ENCODE assay signal across 11 mouse cellular contexts in the genomic region with DNA sequence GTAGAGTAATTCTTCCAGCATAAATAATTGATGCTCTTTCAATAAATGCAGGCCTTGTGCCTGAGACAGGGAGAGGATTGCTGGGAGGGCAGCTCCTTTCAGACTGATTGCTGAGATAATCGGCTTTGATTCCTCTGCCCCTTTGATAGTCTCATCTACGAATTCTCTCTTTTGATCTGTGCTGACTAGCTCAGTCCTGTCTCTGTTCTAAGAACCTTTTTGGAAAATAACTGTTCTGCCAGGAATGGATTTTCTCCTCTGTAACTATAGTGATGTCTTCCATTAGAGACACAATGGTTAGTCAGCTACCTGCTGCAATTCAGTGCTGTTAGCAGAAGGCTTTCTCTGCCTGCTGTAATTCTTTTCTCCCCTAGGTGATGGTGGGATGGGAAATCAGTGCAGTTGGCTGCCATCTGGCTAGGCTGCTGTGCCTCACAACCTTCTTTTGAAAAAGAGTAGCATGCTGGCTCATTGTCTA.
A peak's percentile ranks its signal among the peaks of the same experiment; 100 is the strongest.
DNase-seq lines count a peak whose midpoint lies in the region; ATAC-seq and TF ChIP-seq lines count a peak whose summit lies in the region.
"Had no signal": no experiment of that assay in that cellular context is flagged by ENCODE, and none has a peak within 500 bp of the region (broad histone marks: within the 10 kb centered on the region; RNA-seq: fewer than 3 reads in every experiment).

No protein-coding gene starts in this region.

- no peak for DNase-seq in heart, adult 18-20 months
- DNase-seq in brain, embryonic 18.5 days (ENCODE audit: low read depth, low spot score), result peak; percentile 40
- DNase-seq in forebrain, postnatal 0 days, result peak; percentile 61
- DNase-seq in kidney, postnatal 4 days, result no peak
- DNase-seq: cerebellum, adult 9-11 months; lung, adult 2 months had no signal

- peak; percentile 49; the same call in 1 of the 2 replicates for TF ChIP-seq CTCF in forebrain, postnatal 0 days (IDR thresholded peaks at IDR 0.05; ENCODE audit: low read depth)

- peak overlapping the region; percentile 23 for H3K4me2 ChIP-seq in heart, embryonic 14.5 days (ENCODE audit: low read length)
- H3K4me2 ChIP-seq in forebrain, postnatal 0 days (ENCODE audit: low read depth), result no peak overlapping the region
- peak overlapping the region; percentile 7; the same call in 1 of the 2 replicates for H3K4me2 ChIP-seq in midbrain, embryonic 15.5 days

- ATAC-seq in heart, embryonic 14.5 days (ENCODE audit: insufficient number of reproducible peaks, insufficient read depth, low FRiP score, low read depth), result no peak
- peak; percentile 80 for ATAC-seq in forebrain, postnatal 0 days
- peak; percentile 92 for ATAC-seq in midbrain, embryonic 15.5 days (replicated peaks)
- ATAC-seq in granulocyte monocyte progenitor cell, adult 5-6 weeks (replicated peaks; ENCODE audit: poor library complexity, severe bottlenecking), result no peak
- ATAC-seq in erythroblast, adult 5-6 weeks (replicated peaks; ENCODE audit: low FRiP score, poor library complexity, severe bottlenecking), result no peak
- ATAC-seq: activated CD4-positive, CD25-positive, alpha-beta regulatory T cell, adult 4 months had no signal

- no peaks in the 10 kb centered on the region for H3K27me3 ChIP-seq in heart, embryonic 14.5 days (ENCODE audit: control insufficient read depth, insufficient read depth, low read length)
- no peaks in the 10 kb centered on the region for H3K27me3 ChIP-seq in forebrain, postnatal 0 days (ENCODE audit: insufficient read depth, low read length)
- H3K27me3 ChIP-seq in midbrain, embryonic 15.5 days (replicated peaks), result 0 out of 2 replicates have a peak, but pooled peaks cover 3% of the 10 kb centered on the region

- H3K4me3 ChIP-seq in heart, embryonic 14.5 days (ENCODE audit: control insufficient read depth in 1 of 2, insufficient read depth in 1 of 2, low read depth in 1 of 2, low read length in 2 of 2), result no peak overlapping the region
- H3K4me3 ChIP-seq in forebrain, postnatal 0 days (ENCODE audit: low read depth, low read length), result no peak overlapping the region
- H3K4me3 ChIP-seq in midbrain, embryonic 15.5 days, result no peak overlapping the region

- H3K9ac ChIP-seq in heart, embryonic 14.5 days (ENCODE audit: low read length), result no peak overlapping the region
- H3K9ac ChIP-seq in forebrain, postnatal 0 days, result no peak overlapping the region
- 0 out of 2 replicates have a peak overlapping the region, but pooled peaks have one; percentile 10 for H3K9ac ChIP-seq in midbrain, embryonic 15.5 days

- H3K27ac ChIP-seq in heart, embryonic 14.5 days (replicated peaks in 1 of 2; ENCODE audit: control insufficient read depth in 1 of 2, insufficient read depth in 1 of 2, low read depth in 2 of 2, low read length in 2 of 2), result no peak overlapping the region
- H3K27ac ChIP-seq in forebrain, postnatal 0 days (ENCODE audit: low read depth, low read length), result peak overlapping the region; percentile 75
- peak overlapping the region; percentile 79 for H3K27ac ChIP-seq in midbrain, embryonic 15.5 days

- WGBS in heart, embryonic 14.5 days, result 65% methylated on average over 2 of the region's 2 CpGs
- WGBS in forebrain, postnatal 0 days, result 10% methylated on average over 2 of the region's 2 CpGs
- 10% methylated on average over 2 of the region's 2 CpGs for WGBS in midbrain, embryonic 15.5 days

- H3K4me1 ChIP-seq in heart, embryonic 14.5 days (ENCODE audit: control insufficient read depth in 2 of 2, insufficient read depth in 2 of 2, low read length in 2 of 2), result peaks cover 3 to 4% of the 10 kb centered on the region in 2 experiments; a peak in 2 of 4 replicates
- no peaks in the 10 kb centered on the region for H3K4me1 ChIP-seq in forebrain, postnatal 0 days (ENCODE audit: insufficient read depth)
- H3K4me1 ChIP-seq in midbrain, embryonic 15.5 days, result peaks cover 11% of the 10 kb centered on the region; the same call in 1 of the 2 replicates

- H3K36me3 ChIP-seq in heart, embryonic 14.5 days (ENCODE audit: control insufficient read depth, insufficient read depth, low read length), result no peaks in the 10 kb centered on the region
- H3K36me3 ChIP-seq in forebrain, postnatal 0 days (ENCODE audit: insufficient read depth), result peaks cover 11% of the 10 kb centered on the region; the same call in 1 of the 2 replicates
- H3K36me3 ChIP-seq in midbrain, embryonic 15.5 days (replicated peaks), result no peaks in the 10 kb centered on the region

- no peaks in the 10 kb centered on the region for H3K9me3 ChIP-seq in heart, embryonic 14.5 days (ENCODE audit: control insufficient read depth, low read length)
- H3K9me3 ChIP-seq in forebrain, postnatal 0 days (ENCODE audit: low read length), result no peaks in the 10 kb centered on the region
- H3K9me3 ChIP-seq in midbrain, embryonic 15.5 days, result no peaks in the 10 kb centered on the region

Comparison
In these comparisons a context has a peak if more than half of its experiments do, and no peak if none do; other contexts are left out.
1. ATAC-seq: peak in forebrain, postnatal 0 days (single experiment) and midbrain, embryonic 15.5 days (single experiment); none in heart, embryonic 14.5 days (single experiment), granulocyte monocyte progenitor cell, adult 5-6 weeks (single experiment) and erythroblast, adult 5-6 weeks (single experiment).
2. H3K27ac ChIP-seq: peak in forebrain, postnatal 0 days (single experiment) and midbrain, embryonic 15.5 days (single experiment); none in heart, embryonic 14.5 days (0 of 2).
3. DNase-seq: peak in brain, embryonic 18.5 days (single experiment) and forebrain, postnatal 0 days (single experiment); none in heart, adult 18-20 months (0 of 2) and kidney, postnatal 4 days (0 of 2).